Mouse (Mus musculus): ENCODE measurements around the gene Alkbh5. TPM values are rescaled to one million over a fixed set of nuclear protein-coding genes. Genes with fewer than 3 reads are reported as not detected.

Gene Alkbh5
- total RNA-seq (2021): 100 to 1,000 TPM in 1 of 2 experiments, 10 to 100 TPM in 1; 93.3 to 119 TPM
- long read RNA-seq, experiment 1, full-length matches to known transcripts: 72 of 82 reads
- long read RNA-seq, experiment 1, partial matches to known transcripts: 1 of 82 reads
- long read RNA-seq, experiment 1, other reads (novel, unspliced or antisense): 9 of 82 reads
- long read RNA-seq, experiment 2, full-length matches to known transcripts: 32 of 33 reads
- long read RNA-seq, experiment 2, partial matches to known transcripts: 1 of 33 reads
- long read RNA-seq, experiment 2, other reads (novel, unspliced or antisense): 0 of 33 reads

DNA sequence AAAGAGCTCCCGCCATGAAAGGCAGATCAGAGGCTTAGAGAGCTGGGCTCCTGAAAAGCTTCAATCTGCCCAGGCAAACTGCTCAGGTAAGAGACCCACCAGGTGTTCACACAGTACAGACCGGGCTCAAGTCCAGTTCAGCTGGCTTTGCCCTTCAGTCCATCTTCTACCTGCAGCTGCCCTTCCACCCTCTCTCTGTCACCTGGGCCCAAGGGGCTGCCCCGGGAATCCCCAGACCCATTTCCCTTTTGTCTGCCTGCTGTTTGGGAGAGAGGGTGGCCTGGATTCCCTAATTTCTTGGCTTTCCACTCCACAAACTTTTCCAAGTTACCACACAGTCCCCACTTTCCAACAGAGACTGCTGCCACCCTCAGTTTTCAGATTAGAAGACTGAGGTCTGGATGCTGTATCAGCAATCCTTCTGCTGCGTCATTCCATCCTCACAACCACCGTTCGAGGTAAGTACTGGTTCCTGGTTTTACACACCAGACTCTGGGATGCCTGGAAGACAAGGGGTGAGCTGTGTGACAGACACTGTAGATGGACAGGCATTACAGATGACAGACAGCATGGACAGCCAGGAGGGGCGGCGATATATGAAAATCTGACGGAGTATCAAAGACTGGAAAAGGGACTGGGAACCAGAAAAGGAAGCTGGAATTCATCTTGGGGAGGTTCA is at the start of gene Alkbh5:
Gene Alkbh5, plus strand, starts transcription at position 202 of the 679 bp plus-strand sequence.
- DNase-seq: peak; percentile 9 to 18

DNA sequence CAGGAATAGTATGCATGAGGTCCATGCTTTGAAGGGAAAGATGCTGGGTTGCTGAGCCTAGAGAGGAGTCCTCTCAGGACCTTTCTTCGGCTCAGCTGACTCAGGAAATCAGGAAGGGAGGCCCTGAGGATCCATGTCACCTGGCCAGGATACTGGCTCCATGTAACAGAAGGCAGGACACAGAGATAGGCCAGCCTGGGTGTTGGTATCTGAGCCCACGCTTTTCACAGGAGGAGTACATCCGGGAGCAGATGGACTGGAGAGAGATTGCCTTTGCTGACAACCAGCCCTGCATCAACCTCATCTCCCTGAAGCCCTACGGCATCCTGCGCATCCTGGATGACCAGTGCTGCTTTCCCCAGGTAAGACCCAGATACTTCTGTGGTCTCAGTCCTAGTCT is 43.5 kb upstream of the Alkbh5 start:
- no peak for DNase-seq

DNA sequence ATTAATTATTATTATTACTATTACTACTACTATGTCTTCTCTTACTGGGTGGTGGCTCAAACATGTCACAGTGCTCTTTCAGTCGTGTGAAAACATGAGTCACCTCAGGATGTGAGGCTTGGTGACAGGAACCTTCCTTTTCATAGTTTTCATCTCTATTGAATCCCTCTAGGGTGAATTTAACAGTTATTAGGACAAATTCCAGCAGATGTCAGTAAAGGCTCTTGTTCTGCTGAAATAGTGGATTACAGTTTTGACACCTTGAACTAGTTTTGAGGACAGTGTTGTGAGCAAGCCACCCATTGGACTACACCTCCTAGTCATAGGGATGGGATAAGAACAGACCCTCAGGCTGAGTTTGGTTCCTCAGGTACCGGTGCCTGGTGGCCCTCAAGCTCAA is 40.5 kb upstream of the Alkbh5 start:
- DNase-seq: no peak

DNA sequence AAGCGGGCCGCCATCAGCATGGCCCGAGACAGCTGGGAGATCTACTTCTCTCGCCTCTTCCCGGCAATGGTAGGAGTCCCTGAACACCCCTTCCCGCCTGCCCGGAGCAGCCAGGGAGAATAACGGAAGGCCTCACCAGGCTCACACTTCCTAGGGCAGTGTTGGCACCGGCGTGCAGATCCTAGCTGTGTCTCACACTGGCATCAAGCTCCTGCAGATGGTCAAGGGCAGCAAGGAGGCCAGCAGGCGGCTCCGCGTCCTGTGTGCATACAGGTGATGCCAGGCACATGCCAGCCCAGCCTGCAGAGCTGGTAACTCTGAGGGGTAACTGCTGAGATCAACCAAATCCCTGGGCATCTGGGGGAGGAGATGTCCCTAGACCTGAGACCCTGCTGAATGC is 28.9 kb upstream of the Alkbh5 start:
- no peak for DNase-seq

DNA sequence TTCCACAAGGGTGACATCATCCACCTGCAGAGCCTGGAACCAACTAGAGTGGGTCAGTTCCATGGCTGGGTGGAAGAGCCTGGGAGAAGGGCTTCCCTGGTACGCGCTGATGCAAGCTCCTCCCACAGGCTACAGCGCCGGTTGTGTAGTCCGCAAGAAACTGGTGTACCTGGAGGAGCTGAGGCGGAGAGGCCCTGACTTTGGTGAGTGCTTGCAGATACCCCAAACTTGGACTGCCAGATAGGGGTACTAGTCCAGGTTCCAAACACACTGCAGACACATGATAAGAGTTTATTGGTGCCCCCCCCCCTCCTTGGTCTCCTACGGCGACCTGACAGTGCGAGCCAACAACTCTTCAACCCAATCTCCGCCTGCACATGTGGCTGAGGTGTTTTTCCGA is 27.2 kb upstream of the Alkbh5 start:
- no peak for DNase-seq

DNA sequence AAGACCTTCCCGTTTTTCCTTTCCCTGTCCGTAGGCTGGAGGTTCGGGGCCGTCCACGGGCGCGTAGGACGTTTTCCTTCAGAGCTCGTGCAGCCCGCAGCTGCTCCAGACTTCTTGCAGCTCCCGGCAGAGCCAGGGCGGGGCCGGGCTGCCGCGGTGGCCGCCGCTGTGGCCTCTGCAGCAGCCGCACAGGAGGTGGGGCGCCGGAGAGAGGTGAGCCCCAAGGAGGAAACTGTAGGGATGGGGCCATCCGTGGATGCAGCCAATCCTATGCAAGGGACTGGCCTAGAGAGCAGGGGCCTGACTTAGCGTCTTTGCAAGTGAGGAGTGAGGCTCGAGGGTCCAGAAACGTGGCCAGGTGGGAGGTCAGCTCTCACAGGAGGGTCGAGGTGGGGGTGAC is 26.7 kb upstream of the Alkbh5 start:
- DNase-seq: peak; percentile 19 to 43

DNA sequence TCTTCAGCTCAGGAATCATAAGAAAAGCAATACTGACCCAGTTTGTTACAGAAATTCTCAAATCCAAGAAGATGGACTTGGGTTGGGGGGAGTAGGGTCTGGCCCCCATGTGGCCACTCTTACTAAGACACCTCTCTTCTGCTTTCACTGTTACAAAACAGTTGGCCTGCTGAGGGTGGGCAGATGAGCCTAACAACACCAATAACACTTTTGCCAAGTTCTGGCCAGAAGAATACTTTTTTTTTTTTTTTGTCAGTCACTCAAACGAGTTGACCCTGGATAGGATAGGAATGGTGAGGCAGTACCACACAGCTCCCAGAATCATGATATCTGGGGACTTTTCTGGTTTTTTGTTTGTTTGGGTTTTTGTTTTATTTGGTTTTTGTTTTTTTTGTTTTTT is 24.3 kb upstream of the Alkbh5 start:
- no peak for DNase-seq

DNA sequence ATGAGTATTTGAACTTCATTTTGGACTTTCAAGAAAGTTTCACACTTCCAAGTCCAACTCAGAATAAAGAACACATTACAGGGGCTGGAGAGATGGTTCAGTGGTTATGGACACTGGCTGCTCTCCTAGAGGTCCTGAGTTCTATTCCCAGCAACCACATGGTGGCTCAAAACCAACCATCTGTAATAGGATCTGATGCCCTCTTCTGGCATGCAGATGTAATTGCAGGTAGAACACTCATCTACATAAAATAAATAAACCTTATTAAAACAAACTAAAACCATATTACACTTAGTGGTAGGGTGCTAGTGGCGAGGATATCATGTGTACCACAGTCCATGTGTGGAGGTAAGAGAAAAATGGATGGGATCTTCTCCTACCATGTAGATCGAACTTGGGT is 23.7 kb upstream of the Alkbh5 start:
- no peak for DNase-seq

DNA sequence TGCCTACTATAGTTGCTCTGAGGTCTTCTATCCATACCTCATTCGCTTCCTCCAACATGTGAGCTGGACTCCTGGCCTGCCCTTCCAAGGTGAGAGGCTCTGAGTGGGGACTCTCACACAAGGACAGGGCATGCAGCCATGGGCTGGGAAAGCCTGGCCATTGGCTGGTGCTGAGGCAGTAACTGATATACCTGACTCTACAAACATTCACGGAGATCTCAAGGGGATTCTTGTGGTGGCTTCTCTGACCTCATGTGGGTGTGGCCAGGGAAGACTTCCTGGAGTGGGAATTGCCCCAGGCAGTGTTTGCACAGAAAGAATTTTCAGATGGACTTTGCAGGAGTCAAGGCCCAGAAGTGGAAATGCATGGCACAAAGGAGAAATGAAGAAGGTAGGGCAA is 21.2 kb upstream of the Alkbh5 start:
- no peak for DNase-seq

DNA sequence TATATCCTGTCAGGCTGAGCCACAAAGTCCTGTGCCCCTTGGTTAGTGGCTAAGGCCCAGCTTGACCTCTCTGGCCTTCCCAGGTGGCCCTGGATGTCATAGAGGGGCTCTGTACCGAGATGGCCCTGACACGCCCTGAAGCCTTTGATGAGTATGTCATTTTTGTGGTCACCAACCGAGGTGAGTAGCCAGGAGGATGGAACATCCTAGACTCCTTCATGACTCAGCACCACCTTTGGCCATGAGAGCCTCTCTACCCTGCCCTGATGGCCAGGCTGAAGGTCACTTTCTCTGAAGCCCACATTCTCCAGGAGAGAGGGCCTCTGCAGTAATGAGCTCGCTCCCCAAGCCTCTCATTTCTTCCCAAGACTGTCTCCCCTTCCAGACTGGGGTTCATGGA is 17.9 kb upstream of the Alkbh5 start:
- peak in 1 of 2 experiments; percentile 32 for DNase-seq

DNA sequence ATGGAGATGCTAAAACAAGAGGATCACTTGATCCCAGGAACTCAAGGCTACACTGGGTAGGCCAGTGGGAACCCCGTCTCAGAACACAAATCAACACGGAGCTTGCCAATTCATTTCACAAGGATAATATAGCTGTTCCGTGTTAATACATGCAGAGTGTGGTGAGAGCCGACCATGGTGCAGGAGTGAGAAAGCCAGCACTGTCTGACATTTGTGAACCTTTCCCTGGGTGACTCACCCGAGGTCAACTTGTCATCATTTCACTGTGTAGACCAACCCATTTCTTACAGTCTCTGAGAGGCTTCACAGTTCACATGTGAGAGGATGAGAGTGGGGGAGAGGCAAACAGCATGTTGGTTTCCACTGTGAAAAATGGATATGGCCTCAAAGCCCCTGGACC is 14.2 kb upstream of the Alkbh5 start:
- peak; percentile 61 to 64 for DNase-seq

DNA sequence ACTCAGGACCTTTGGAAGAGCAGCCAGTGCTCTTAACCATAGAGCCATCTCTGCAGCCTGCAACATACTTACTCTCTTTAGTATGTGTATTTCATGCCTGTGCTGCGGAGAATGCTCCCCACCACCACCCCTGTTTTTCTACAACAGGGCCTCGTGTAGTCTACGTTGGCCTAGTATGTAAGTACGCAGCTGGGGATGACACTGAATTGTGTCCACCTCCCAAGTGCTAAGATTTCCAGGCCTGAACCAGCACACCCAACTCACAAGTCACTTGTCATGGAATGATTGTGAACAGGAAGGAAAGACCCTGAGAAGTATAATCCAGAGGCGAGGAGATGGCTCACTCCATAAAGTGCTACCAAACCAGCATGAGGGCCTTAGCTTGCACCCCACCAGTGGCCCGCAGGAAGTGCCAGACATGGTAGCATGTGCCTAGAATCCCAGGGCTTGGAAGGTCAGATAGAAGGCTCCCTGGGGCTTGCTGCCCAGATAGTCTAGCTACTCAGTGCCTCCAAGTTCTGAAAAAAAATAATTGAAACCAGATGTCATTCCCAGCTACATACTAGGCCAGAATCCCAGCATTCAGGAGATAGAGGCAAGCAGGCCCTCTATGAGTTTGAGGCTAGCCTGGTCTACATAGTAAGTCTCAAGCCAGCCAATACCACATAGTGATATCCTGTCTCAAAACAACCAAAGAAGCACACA is 13.4 kb upstream of the Alkbh5 start:
- DNase-seq: no peak

DNA sequence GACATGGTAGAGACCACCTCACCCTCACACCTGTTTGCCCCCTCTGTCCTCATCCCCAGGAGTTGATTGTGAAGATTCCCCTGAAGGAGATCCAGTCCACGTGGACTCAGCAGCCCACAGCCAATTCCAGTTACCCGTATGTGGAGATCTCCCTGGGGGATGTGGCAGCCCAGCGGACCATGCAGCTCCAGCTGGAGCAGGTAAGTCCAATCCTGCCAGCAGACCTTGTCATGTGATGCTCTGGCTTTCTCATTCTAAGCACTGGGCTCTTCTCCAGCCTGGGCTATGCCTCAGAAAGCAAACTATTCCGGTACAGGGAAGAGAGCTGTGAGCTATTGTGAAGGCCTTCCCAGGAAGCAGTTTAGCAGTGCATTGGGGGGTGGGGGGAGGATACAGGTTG is 9.7 kb upstream of the Alkbh5 start:
- peak in 1 of 2 experiments; percentile 19 for DNase-seq

DNA sequence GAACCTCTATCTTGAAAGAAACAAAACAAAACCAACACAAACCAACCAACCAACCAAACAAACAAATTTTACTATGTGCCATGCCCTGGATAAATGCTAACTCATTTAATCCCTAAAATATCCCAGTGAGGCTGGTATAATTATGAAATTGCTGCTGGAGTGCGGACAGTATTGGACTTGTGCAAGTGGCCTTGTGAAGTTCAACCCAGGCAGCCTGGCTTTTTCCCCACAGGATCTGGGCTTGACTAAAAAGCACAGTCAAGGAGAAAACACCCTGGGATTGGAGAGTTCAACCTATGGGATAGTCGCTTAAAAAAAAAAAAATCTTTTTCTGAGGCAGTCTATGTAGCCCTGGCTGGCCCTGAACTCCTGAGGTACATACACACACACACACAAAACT is 505 bp upstream of the Alkbh5 start:
- DNase-seq: peak; percentile 51 to 56

DNA sequence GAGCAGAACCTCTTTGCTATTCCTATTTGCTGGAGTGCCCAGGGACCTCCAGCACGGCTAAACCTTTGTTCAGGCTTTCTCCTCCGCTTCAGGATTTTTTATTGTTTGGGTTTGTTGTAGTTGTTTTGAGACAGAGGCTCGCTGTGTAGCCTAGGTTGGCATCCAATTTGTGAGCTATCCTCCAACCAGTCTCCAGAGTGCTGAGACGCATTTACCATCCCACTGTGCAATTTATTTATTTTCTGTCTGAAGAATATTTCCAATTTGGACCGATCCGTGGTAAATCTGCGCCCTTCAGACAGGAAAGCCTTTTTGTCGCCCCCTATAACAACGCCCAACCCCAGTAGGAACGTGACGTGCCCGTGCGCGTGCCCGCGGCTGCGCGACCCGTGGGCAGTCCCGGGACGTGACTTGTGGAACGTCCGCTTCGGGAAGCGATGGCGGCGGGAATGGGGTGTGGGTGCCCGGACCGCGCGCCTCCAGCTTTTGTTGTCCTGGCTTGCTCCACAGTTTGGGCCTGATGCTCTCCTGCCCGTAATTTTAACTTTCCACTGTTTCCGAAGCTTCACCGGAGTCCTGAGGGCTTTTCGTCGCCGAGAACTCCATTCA is 782 bp downstream of the Alkbh5 start:
- DNase-seq: peak; percentile 92 to 95

DNA sequence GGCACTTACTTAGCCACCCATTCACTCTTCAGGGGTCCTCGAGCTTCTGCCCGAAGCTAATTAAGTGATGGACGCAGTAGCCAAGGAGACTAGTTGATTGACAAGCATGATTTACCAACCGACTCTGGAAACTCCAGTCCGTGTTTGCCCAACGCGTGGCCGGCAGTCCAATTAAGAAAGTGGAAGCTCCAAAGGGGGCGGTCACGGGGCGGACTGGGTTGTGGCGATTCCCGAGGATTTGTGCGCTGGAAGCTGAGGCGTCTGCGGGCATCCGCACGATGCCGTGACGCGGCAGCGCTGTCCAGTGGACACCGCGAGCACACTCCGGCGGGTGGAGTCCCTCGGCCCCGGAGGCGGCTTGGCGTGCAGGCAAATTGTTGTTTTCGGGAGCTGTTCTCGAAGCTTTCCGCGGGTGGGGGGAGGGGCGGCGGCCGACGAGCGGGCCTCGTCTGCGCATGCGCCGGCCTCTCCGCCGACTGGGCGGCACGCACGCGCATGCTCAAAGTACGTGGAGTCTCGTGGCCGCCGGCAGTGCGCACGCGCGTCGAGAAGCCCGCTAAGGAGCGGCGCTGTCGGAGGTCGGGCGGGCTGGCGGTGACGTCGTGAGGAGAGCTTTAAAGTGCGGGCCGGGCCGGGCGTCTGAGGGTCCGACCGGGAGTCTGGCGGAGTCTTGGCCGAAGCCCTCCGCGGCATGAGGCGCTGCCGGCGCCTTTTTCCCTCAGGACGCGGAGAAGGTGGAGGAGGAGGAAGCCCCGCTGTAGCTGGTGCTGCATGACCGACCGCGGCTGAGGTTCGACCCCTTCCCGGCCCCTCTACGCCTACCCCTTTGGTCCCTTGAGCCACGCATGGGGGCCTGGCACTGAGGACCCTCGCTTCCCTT is 1.5 kb downstream of the Alkbh5 start:
- DNase-seq: peak; percentile 97

DNA sequence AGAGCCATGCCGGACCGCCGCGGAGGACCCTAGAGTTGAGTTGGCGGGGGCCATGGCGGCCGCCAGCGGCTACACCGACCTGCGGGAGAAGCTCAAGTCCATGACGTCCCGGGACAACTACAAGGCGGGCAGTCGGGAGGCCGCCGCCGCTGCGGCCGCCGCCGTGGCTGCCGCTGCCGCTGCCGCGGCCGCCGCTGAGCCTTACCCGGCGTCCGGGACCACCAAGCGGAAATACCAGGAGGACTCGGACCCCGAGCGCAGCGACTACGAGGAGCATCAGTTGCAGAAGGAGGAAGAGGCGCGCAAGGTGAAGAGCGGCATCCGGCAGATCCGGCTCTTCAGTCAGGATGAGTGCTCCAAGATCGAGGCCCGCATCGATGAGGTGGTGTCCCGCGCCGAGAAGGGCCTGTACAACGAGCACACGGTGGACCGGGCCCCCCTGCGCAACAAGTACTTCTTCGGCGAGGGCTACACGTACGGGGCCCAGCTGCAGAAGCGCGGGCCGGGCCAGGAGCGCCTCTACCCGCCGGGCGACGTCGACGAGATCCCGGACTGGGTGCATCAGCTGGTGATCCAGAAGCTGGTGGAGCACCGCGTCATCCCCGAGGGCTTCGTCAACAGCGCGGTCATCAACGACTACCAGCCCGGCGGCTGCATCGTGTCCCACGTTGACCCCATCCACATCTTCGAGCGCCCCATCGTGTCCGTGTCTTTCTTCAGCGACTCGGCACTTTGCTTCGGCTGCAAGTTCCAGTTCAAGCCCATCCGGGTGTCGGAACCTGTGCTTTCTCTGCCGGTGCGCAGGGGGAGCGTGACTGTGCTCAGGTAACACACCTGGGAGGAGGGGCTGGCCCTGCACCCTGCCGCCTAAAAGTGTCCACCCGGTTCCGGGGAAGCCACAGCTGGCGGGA is 2.4 kb downstream of the Alkbh5 start:
- DNase-seq: peak; percentile 58 to 64

DNA sequence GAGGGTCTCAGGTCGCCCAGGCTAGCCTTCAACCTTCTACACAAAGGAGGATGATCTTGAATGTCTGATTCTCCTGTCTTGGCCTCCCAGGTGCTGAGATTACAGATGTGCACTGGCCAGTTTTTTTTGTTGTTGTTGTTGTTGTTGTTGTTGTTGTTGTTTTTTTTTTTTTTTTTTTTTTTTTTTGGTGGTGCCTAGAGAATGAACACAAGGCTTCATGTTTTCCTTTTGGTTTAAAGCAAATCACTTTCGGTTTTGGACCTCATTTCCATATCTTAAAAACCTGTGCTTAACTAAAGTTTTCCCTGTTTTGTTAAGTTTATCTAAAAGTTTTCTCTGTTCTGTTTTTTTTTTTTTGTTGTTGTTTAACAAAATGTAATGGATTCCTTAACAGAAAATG is 3.4 kb downstream of the Alkbh5 start:
- no peak for DNase-seq

DNA sequence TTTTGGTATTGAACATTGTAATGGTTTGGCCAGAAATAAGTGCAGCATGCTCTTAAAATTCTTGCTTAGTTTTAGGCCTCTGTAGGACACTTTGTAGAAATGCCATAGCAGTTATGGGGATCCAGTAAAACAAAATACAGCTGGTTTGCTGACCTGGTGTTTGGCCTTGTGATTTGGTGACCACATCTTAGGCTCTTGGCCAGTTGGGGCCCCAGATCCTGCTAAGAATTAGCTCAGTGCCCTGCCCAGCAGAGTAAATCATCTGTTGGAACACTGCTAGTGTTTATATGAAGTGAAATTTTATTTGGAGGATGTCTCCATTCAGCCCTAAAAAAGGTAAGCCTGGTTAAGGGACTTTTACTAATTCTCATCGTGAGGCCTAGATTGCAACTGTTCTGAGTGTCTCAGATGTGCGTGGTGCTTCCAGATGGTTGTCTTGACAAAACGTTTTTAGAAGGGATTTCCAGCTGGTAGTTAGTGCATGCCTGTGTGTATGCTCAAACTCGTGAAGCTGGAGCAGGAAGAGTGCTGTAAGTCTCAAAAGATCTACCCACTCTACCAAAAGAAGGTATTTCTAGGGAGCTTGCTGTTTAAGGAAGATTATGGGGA is 3.9 kb downstream of the Alkbh5 start:
- DNase-seq: peak; percentile 64 to 66

DNA sequence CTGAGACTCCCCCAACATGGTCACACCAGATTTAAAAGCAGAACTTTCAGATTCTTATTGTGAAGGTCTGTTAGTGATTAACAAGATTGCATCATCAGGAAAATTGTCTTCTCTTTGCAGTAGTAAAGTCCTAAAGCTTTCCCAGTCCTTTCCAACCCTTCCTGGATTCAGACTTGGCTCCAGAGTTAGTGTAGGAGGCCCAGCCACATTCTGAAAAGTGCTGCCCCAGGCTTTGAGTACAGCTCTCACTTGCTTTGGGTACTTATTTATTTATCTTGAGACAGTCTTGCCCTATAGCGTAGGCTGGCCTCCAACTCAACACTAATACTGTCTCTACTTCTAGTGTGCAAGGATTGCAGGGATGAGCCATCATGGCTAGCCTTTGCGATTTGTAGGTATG is 4.6 kb downstream of the Alkbh5 start:
- DNase-seq: no peak
